Comparison of ENCODE assay signal across 16 mouse cellular contexts in the genomic region with DNA sequence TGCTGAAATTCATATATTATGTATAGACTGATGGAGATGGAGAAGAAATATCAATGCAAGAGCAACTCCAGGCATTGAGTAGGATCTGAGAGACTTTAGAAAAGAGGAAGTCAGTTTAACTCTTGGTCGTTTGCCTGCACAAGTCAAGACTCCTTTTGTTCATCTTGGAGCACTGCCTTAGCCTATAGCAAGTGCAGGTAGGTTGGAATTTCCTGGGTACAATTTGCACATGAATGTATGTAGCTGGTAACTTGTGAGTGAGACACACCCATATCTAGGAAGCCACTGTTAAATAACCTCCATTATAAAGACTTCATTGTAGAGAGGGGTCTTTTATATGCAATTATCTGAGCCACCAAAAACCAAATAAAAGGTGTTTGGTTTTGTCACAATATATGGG.
"Had no signal": no experiment of that assay in that cellular context is flagged by ENCODE, and none has a peak within 500 bp of the region (broad histone marks: within the 10 kb centered on the region; RNA-seq: fewer than 3 reads in every experiment).

No protein-coding gene starts in this region.

- H3K9me3 ChIP-seq: neural tube, embryonic 13.5 days; neural tube, embryonic 15.5 days; stomach, embryonic 15.5 days had no signal

- H3K9ac ChIP-seq: neural tube, embryonic 13.5 days; neural tube, embryonic 15.5 days; stomach, embryonic 15.5 days had no signal

- H3K36me3 ChIP-seq: neural tube, embryonic 13.5 days; neural tube, embryonic 15.5 days; stomach, embryonic 15.5 days had no signal

- H3K4me1 ChIP-seq: neural tube, embryonic 13.5 days; neural tube, embryonic 15.5 days; stomach, embryonic 15.5 days had no signal

- H3K27ac ChIP-seq: neural tube, embryonic 13.5 days; neural tube, embryonic 15.5 days; stomach, embryonic 15.5 days; stomach, postnatal 0 days had no signal

- H3K27me3 ChIP-seq: neural tube, embryonic 13.5 days; neural tube, embryonic 15.5 days; stomach, embryonic 15.5 days had no signal

- H3K4me2 ChIP-seq: neural tube, embryonic 13.5 days; neural tube, embryonic 15.5 days; stomach, embryonic 15.5 days had no signal

- DNase-seq: retina, postnatal 1 day; right cerebral cortex, adult 18-20 months; right cerebral cortex, postnatal 14 days; right cerebral cortex, postnatal 25 days; right cerebral cortex, postnatal 4 days; spleen, adult 18-20 months; thymus, adult 18-20 months; thymus, adult 2 months; thymus, postnatal 14 days; thymus, postnatal 25 days; thymus, postnatal 36 days; thymus, postnatal 4 days had no signal

- H3K4me3 ChIP-seq: neural tube, embryonic 13.5 days; neural tube, embryonic 15.5 days; stomach, embryonic 15.5 days had no signal
